Mouse (Mus musculus): ENCODE data around the gene Olfr411. TPM values are rescaled to one million over a fixed set of nuclear protein-coding genes. Genes with fewer than 3 reads are reported as not detected.

Gene Olfr411
- polyA plus RNA-seq, 1 experiment from 2014 or later = not detected

GRCm38 (mm10) chr11:74361769-74362168 is 9.3 kb upstream of the Olfr411 start, which contains the start of gene Olfr412:
Gene Olfr412, plus strand, starts transcription at chr11:74362069.
- no peak for ATAC-seq (ENCODE audit: insufficient number of reproducible peaks, low FRiP score)
- WGBS = 73% methylated on average over 1 of the region's 1 CpGs
- Histone ChIP-seq H3K4me1 (replicated peaks) (no peaks in the 10 kb centered on the region), H3K27me3 (replicated peaks) (no peaks in the 10 kb centered on the region), H3K9ac (no peak within 1 kb of the TSS), H3K36me3 (no peaks in the 10 kb centered on the region), H3K27ac (ENCODE audit: poor library complexity, severe bottlenecking) (no peak within 1 kb of the TSS), H3K4me2 (no peak within 1 kb of the TSS), H3K4me3 (no peak within 1 kb of the TSS), H3K9me3 (replicated peaks) (peaks cover 6% of the 10 kb centered on the region; the same call in 1 of the 2 replicates)

DNA sequence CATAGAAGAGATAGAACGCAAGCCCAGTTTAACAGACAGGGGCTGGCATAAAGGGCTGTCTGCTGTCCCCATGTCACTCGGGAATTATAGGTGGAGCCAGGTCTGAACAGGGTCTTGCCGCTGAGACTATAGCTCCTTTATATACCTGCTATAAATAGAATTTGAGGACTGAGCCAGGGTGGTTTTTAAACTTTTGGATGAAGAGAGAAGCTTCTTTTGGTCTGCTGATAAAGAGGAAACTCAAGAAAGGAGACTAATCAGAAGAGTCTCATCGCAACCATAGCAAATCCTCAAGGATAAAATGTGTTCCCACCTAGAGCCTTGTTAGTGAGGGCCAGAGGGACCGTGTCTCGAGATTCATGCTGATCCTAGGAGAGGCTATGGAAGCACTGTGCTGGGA is 14.5 kb downstream of the Olfr411 start, which contains the start of gene Olfr410:
TSS of gene Olfr410 (minus strand) at position 101 of the 400 bp plus-strand sequence.
- Histone ChIP-seq H3K9ac (no peak within 1 kb of the TSS), H3K27ac (ENCODE audit: poor library complexity, severe bottlenecking) (no peak within 1 kb of the TSS), H3K27me3 (replicated peaks) (no peaks in the 10 kb centered on the region), H3K4me1 (replicated peaks) (no peaks in the 10 kb centered on the region), H3K9me3 (replicated peaks) (no peaks in the 10 kb centered on the region), H3K4me2 (no peak within 1 kb of the TSS), H3K4me3 (no peak within 1 kb of the TSS), H3K36me3 (no peaks in the 10 kb centered on the region)
- ATAC-seq (ENCODE audit: insufficient number of reproducible peaks, low FRiP score) = no peak
- WGBS = 68% methylated on average over 6 of the region's 6 CpGs

GRCm38 (mm10) chr11:74328781-74329180 is 23.7 kb downstream of the Olfr411 start:
- Histone ChIP-seq H3K36me3 (no peaks in the 10 kb centered on the region), H3K4me2 (no peak overlapping the region), H3K4me3 (no peak overlapping the region), H3K27ac (ENCODE audit: poor library complexity, severe bottlenecking) (no peak overlapping the region), H3K9ac (no peak overlapping the region), H3K27me3 (replicated peaks) (no peaks in the 10 kb centered on the region), H3K4me1 (replicated peaks) (no peaks in the 10 kb centered on the region), H3K9me3 (replicated peaks) (0 out of 2 replicates have a peak, but pooled peaks cover 2% of the 10 kb centered on the region)
- ATAC-seq (ENCODE audit: insufficient number of reproducible peaks, low FRiP score) = no peak

DNA sequence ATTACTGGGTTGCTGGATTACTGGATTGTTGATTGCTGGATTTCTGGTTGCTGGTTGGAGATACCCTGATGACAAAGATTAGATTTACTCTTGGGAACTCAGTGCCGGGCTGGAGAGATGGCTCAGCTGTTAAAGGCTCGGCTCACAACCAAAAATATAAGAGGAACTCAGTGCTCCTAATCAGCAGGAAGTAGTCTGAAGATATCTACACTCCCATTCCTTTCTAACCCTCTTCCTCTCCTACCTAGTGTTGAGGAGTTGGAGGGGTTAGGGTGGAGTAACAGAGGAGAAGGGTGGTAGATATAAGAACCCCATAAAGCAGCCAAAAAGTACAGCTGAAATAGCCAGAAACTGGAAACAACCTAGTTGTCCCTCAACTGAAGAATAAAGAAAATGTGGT is 26.4 kb downstream of the Olfr411 start:
- 0 out of 2 replicates have a peak, but pooled peaks cover 6% of the 10 kb centered on the region for H3K9me3 ChIP-seq (replicated peaks)
- no peak overlapping the region for H3K9ac ChIP-seq
- H3K4me2 ChIP-seq = no peak overlapping the region
- no peaks in the 10 kb centered on the region for H3K27me3 ChIP-seq (replicated peaks)
- ATAC-seq (ENCODE audit: insufficient number of reproducible peaks, low FRiP score) = no peak
- 36% methylated on average over 2 of the region's 2 CpGs for WGBS
- no peaks in the 10 kb centered on the region for H3K36me3 ChIP-seq
- H3K4me1 ChIP-seq (replicated peaks) = no peaks in the 10 kb centered on the region
- H3K27ac ChIP-seq (ENCODE audit: poor library complexity, severe bottlenecking) = no peak overlapping the region
- no peak overlapping the region for H3K4me3 ChIP-seq

Other genes starting within 250 kb of the Olfr411 start
- not detected in 2 replicates for gene Olfr401, start 238.9 kb downstream of the Olfr411 start, polyA plus RNA-seq (2016; fragmentation: Nextera tagmentation; extraction: Ambion mirVana)
- not detected in 2 replicates for gene Olfr402, start 199.1 kb downstream of the Olfr411 start, polyA plus RNA-seq (2016; fragmentation: Nextera tagmentation; extraction: Ambion mirVana)
- gene Olfr403, start 166.4 kb downstream of the Olfr411 start, polyA plus RNA-seq (2016; fragmentation: Nextera tagmentation; extraction: Ambion mirVana) = not detected in 2 replicates
- not detected in 2 replicates for gene Olfr43, start 141.3 kb downstream of the Olfr411 start, polyA plus RNA-seq (2016; fragmentation: Nextera tagmentation; extraction: Ambion mirVana)
- gene Olfr406, start 92.8 kb downstream of the Olfr411 start, polyA plus RNA-seq (2016; fragmentation: Nextera tagmentation; extraction: Ambion mirVana) = not detected in 2 replicates
- gene Olfr59, start 68.9 kb downstream of the Olfr411 start, polyA plus RNA-seq (2016; fragmentation: Nextera tagmentation; extraction: Ambion mirVana) = not detected in 2 replicates
- gene Olfr410, start 14.6 kb downstream of the Olfr411 start, polyA plus RNA-seq (2016; fragmentation: Nextera tagmentation; extraction: Ambion mirVana) = not detected in 2 replicates
- gene Olfr412, start 9.4 kb upstream of the Olfr411 start, polyA plus RNA-seq (2016; fragmentation: Nextera tagmentation; extraction: Ambion mirVana) = not detected in 2 replicates

Data from heart, embryonic 12.5 days (tissue).